8 mouse cellular contexts compared by ENCODE assay signal in genomic region chr13:41606081-41607000, GRCm38 (mm10). TPM values are rescaled to one million over a fixed set of nuclear protein-coding genes. Genes with fewer than 3 reads are reported as not detected.
DNase-seq lines count a peak whose midpoint lies in the region; ATAC-seq and TF ChIP-seq lines count a peak whose summit lies in the region.

No protein-coding gene starts in this region.

- peak; percentile 33 for ATAC-seq in CD4-positive, CD25-positive, alpha-beta regulatory T cell, adult 4 months
- ATAC-seq in embryonic facial prominence, embryonic 12.5 days (ENCODE audit: insufficient number of reproducible peaks, insufficient read depth, low FRiP score, low TSS enrichment): peak; percentile 32
- peak; percentile 46 for ATAC-seq in kidney, embryonic 14.5 days (ENCODE audit: low FRiP score, low TSS enrichment)
- ATAC-seq in liver, postnatal 0 days: peak; percentile 3

- peak overlapping the region; percentile 82 for H3K27ac ChIP-seq in embryonic facial prominence, embryonic 12.5 days
- peak overlapping the region; percentile 98 for H3K27ac ChIP-seq in heart, embryonic 10.5 days
- H3K27ac ChIP-seq in kidney, embryonic 14.5 days (ENCODE audit: low read depth, low read length): peak overlapping the region; percentile 68; the same call in 1 of the 2 replicates
- H3K27ac ChIP-seq in liver, postnatal 0 days (ENCODE audit: low read depth): peak overlapping the region; percentile 99

- peak overlapping the region; percentile 96 for H3K4me3 ChIP-seq in embryonic facial prominence, embryonic 12.5 days
- H3K4me3 ChIP-seq in heart, embryonic 10.5 days: peak overlapping the region; percentile 95
- peak overlapping the region; percentile 87 for H3K4me3 ChIP-seq in kidney, embryonic 14.5 days (ENCODE audit: low read length)
- peak overlapping the region; percentile 92 for H3K4me3 ChIP-seq in liver, postnatal 0 days (ENCODE audit: low read depth, low read length)

- 2% methylated on average over 57 of the region's 67 CpGs for WGBS in embryonic facial prominence, embryonic 12.5 days
- WGBS in heart, embryonic 10.5 days: 3% methylated on average over 66 of the region's 67 CpGs
- WGBS in kidney, embryonic 14.5 days: 2% methylated on average over 56 of the region's 67 CpGs
- WGBS in liver, postnatal 0 days (ENCODE audit: insufficient replicate concordance): 2% methylated on average over 50 of the region's 67 CpGs

- H3K4me1 ChIP-seq in embryonic facial prominence, embryonic 12.5 days: peaks cover 9% of the 10 kb centered on the region; the same call in 1 of the 2 replicates
- peaks cover 4% of the 10 kb centered on the region; the same call in 1 of the 2 replicates for H3K4me1 ChIP-seq in heart, embryonic 10.5 days
- no peaks in the 10 kb centered on the region for H3K4me1 ChIP-seq in kidney, embryonic 14.5 days (ENCODE audit: control insufficient read depth, insufficient read depth, low read length)
- peaks cover 35% of the 10 kb centered on the region for H3K4me1 ChIP-seq in liver, postnatal 0 days (ENCODE audit: insufficient read depth)

- H3K36me3 ChIP-seq in embryonic facial prominence, embryonic 12.5 days: no peaks in the 10 kb centered on the region
- H3K36me3 ChIP-seq in heart, embryonic 10.5 days: no peaks in the 10 kb centered on the region
- H3K36me3 ChIP-seq in kidney, embryonic 14.5 days (ENCODE audit: control insufficient read depth, insufficient read depth, low read length): no peaks in the 10 kb centered on the region
- no peaks in the 10 kb centered on the region for H3K36me3 ChIP-seq in liver, postnatal 0 days (replicated peaks; ENCODE audit: insufficient read depth, low read length)

- H3K9ac ChIP-seq in embryonic facial prominence, embryonic 12.5 days: peak overlapping the region; percentile 87
- peak overlapping the region; percentile 92 for H3K9ac ChIP-seq in kidney, embryonic 14.5 days (ENCODE audit: low read depth, low read length)
- peak overlapping the region; percentile 97 for H3K9ac ChIP-seq in liver, postnatal 0 days (replicated peaks)

- peak overlapping the region; percentile 74 for H3K4me2 ChIP-seq in embryonic facial prominence, embryonic 12.5 days (replicated peaks)
- peak overlapping the region; percentile 80 for H3K4me2 ChIP-seq in kidney, embryonic 14.5 days (replicated peaks; ENCODE audit: low read depth, low read length)
- peak overlapping the region; percentile 93 for H3K4me2 ChIP-seq in liver, postnatal 0 days (ENCODE audit: low read depth, low read length)

- no peaks in the 10 kb centered on the region for H3K27me3 ChIP-seq in embryonic facial prominence, embryonic 12.5 days
- H3K27me3 ChIP-seq in heart, embryonic 10.5 days (ENCODE audit: insufficient read depth, poor library complexity, severe bottlenecking): no peaks in the 10 kb centered on the region
- H3K27me3 ChIP-seq in kidney, embryonic 14.5 days (ENCODE audit: control insufficient read depth, insufficient read depth, low read length): no peaks in the 10 kb centered on the region
- H3K27me3 ChIP-seq in liver, postnatal 0 days (ENCODE audit: insufficient read depth, low read length): no peaks in the 10 kb centered on the region

- no peak for TF ChIP-seq EP300 in liver, postnatal 0 days (IDR thresholded peaks at IDR 0.05; ENCODE audit: low read depth)

- H3K9me3 ChIP-seq in embryonic facial prominence, embryonic 12.5 days: no peaks in the 10 kb centered on the region
- H3K9me3 ChIP-seq in heart, embryonic 10.5 days: no peaks in the 10 kb centered on the region
- no peaks in the 10 kb centered on the region for H3K9me3 ChIP-seq in kidney, embryonic 14.5 days (ENCODE audit: control insufficient read depth, low read length)
- H3K9me3 ChIP-seq in liver, postnatal 0 days (ENCODE audit: low read length): no peaks in the 10 kb centered on the region

- TF ChIP-seq CTCF in liver, postnatal 0 days (IDR thresholded peaks at IDR 0.05; ENCODE audit: low read depth): no peak

- peak; percentile 57 for DNase-seq in adrenal gland, postnatal 25 days
- peak; percentile 78 for DNase-seq in heart, embryonic 10.5 days (ENCODE audit: low spot score)
- peak; percentile 73 for DNase-seq in liver, postnatal 0 days
- peak; percentile 13 for DNase-seq in ovary, adult 18-20 months (ENCODE audit: low spot score)
- peak; percentile 72 for DNase-seq in thymus, postnatal 25 days

RNA-seq across cellular contexts. Expression of gene Tmem170b, which starts 0.6 kb away (rescaled TPM):
- polyA plus RNA-seq in CD4-positive, CD25-positive, alpha-beta regulatory T cell, adult 4 months (2017; shearing (Covaris generic)): 10 to 100 TPM; 11.0 to 14.2 TPM
- 22.9 and 30.1 TPM in 2 replicates for total RNA-seq in adrenal gland, postnatal 25 days (2021)
- polyA plus RNA-seq in embryonic facial prominence, embryonic 12.5 days (2016; fragmentation: Nextera tagmentation; extraction: Ambion mirVana): 11.6 and 11.8 TPM in 2 replicates
- 11.5 and 15.5 TPM in 2 replicates for polyA plus RNA-seq in heart, embryonic 10.5 days (2016; fragmentation: Nextera tagmentation; extraction: Ambion mirVana)
- 7.6 and 13.6 TPM in 2 replicates for polyA plus RNA-seq in kidney, embryonic 14.5 days (2014; fragmentation: Nextera tagmentation; extraction: Ambion mirVana)
- polyA plus RNA-seq in liver, postnatal 0 days (2015; fragmentation: Nextera tagmentation; extraction: Ambion mirVana): 4.6 and 5.7 TPM in 2 replicates

Comparison
In these comparisons a context has a peak if more than half of its experiments do, and no peak if none do; other contexts are left out.
1. Peak in every context shown above with its lines: DNase-seq, ATAC-seq, H3K4me3 ChIP-seq and H3K27ac ChIP-seq.
2. DNase-seq: peak in every context shown above with its lines; median percentile 78 in heart, embryonic 10.5 days; 73 in liver, postnatal 0 days; 72 in thymus, postnatal 25 days; 57 in adrenal gland, postnatal 25 days; 13 in ovary, adult 18-20 months.